Mouse (Mus musculus) T-helper 17 cell (primary cell): ENCODE results near the gene 1700001J03Rik.
"Not testable (repeated sequence)": the region's sequence is repeated elsewhere in the genome, so short reads cannot be mapped to it uniquely, and the experiment has no call there.

ENCODE experiments used
- in situ Hi-C, 2 experiments: fragments of 300-600 bp; cut with MboI, MseI; formaldehyde crosslinking; loops; 1 replicate in 1 of 2; 2 replicates in 1 of 2; pipeline ENCODE4 v1.15.1; 2025; ENCODE audit warnings: high pct_unique_total_duplicates in 2 of 2

Gene 1700001J03Rik

DNA sequence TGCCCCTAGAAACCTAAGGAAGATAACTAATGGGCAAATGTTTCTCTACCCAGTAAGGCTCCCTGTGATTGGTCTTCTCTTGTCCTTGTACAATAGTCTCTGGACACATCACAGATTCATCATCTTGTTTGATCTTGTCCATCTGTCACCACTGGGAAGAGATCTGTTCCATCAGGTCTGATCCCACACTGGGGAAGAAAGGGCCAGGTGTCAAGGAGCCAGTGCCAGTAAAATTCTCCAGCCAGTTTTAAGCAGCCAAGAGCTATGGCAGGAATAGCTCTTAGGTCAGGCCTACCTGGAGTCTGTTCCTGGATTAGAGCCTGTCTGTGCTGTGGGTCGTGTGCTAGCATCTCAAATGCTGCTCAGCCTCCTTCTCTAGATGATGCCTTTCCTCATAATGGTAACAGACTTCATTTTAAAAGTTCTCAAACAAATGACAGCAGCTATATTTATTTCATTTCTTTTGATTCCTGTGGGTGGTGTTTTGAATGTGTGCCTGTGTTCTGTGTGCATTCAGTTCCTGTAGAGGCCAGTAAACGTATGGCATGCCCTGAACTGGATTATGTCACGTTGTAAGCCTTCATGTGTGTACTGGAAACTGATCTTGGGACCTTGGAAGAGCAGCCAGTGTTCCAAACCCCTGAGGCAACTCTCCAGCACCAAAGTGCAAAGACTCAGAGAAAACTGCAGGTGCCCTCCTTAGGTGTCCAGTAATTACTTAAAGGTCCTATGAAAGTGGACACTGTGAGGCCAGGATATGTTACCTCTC lies 5.6 kb upstream of the 1700001J03Rik start:
- in situ Hi-C loops = loop anchor here (5.0 to 10.0 kb wide), 4 partner anchors 112 to 936 kb away; no protein-coding TSS in a partner anchor

- in situ Hi-C loops = loop anchor here (5.0 to 10.0 kb wide), 4 partner anchors 112 to 935 kb away; no protein-coding TSS in a partner anchor
These were observed 5.0 kb upstream of the 1700001J03Rik start for GRCm38 (mm10) chr5:146190093-146190492.

- in situ Hi-C loops = loop anchor here in 1 of 2 experiments (10.0 kb wide), 1 partner anchor 296 kb away; the partner anchor contains the start of gene Gm6408
These were observed 3.6 kb upstream of the 1700001J03Rik start for GRCm38 (mm10) chr5:146188712-146189111.

DNA sequence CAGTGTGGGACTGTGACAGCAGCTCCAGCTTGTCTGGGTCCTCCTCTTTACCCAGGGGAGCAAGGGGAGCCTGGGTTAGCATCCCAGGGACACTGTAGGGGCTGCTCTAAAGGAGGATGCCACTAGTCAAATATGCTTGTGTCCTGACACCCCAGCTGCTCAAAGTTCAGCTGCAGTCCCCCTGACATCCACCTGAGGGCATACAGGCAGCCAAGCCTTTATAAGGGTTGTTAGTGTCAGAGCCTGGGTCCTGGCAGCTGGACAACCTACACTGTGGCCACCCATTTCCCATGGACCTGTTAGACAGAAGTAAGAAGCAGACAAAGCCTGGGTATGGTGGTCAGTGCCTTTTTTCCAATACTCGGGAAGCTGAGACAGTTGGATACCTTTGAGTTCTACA lies 3.0 kb upstream of the 1700001J03Rik start:
- in situ Hi-C loops = loop anchor here in 1 of 2 experiments (10.0 kb wide), 1 partner anchor 297 kb away; the partner anchor contains the start of gene Gm6408

DNA sequence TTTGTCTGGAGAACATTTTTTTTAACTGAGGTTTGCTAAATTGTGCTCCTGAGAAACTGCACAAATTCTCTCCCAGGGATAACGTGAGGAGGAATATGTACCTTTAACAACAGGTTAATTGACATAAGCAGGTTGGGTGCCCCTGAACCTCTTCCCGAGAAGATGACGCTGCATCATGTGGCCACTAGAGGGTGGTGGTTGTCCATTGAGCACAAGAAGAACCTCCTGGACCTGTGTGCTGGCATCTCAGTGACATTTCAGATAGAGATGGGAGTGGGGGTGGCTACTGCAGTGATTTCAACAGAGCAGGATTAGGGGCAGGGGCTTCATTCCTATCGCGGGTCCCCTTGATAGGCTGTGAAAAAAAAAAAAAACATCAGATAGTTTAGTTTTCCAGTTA lies 2.3 kb upstream of the 1700001J03Rik start:
- in situ Hi-C loops = loop anchor here in 1 of 2 experiments (10.0 kb wide), 1 partner anchor 297 kb away; the partner anchor contains the start of gene Gm6408

DNA sequence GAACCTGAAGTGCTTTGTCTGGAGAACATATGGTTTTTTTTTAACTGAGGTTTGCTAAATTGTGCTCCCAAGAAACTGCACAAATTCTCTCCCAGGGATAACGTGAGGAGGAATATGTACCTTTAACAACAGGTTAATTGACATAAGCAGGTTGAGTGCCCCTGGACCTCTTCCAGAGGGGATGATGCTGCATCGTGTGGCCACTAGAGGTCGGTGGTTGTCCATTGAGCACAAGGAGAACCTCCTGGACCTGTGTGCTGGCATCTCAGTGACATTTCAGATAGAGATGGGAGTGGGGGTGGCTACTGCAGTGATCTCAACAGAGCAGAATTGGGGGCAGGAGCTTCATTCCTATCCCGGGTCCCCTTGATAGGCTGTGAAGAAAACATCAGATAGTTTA lies 12.4 kb downstream of the 1700001J03Rik start:
- in situ Hi-C loops = not testable (repeated sequence)

DNA sequence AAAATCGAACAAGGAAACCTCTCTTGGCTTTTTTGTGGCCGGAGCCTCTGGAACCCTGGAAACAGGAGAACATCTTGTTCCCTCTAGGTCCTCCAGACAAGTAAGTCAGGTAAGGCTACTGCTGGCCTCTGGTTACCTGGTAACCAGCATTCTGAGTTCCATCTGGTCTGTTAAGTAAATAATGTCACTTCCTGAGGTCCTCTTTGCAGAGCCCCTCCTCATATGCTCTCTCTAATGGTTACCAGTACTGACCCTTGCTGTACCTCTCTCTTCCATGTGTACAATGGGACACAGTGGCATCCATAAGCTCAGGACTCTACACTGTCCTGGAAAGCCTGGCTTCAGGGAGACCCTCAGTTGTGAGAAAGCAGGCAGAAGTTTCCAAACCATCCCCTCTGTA lies 14.5 kb downstream of the 1700001J03Rik start, which contains the start of gene Gm6309:
Gene Gm6309, minus strand, starts transcription at position 101 of the 400 bp plus-strand sequence.
- in situ Hi-C loops = not testable (repeated sequence)

DNA sequence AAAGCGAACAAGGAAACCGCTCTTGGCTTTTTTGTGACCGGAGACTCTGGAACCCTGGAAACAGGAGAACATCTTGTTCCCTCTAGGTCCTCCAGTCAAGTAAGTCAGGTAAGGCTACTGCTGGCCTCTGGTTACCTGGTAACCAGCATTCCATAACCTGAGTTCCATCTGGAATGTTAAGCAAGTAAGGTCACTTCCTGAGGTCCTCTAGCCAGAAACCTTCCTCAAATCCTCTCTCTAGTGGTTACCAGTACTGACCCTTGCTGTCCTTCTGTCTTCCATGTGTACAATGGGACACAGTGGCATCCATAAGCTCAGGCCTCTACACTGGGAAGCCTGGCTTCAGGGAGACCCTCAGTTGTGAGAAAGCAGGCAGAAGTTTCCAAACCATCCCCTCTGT lies 24.7 kb downstream of the 1700001J03Rik start, which contains the start of gene Gm5565:
Gene Gm5565, minus strand, starts transcription at position 101 of the 400 bp plus-strand sequence.
- in situ Hi-C loops = not testable (repeated sequence)

DNA sequence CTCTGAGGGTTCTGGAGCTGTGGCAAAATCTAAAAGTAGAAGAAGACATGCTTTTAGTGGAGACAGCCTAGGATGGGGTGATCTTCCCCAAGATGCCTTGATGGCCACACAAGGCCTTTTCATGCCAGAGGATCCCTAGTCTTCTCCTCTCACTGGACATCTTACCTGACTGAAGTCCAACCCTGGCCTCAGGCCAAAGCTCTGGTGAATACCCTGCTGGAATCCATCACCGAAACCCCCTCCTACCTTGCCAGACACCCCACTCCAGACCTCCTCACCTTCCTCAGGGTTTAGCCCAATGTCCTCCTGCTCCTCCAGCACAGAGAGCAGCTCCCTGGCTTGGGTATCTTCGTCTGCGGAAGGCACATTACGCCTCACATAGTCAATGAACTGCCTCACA lies 26.8 kb downstream of the 1700001J03Rik start:
- in situ Hi-C loops = loop anchor here (5.0 kb wide), 1 partner anchor 324 kb away; the partner anchor contains the start of gene Gm6408 (in 2 of the 2)

- in situ Hi-C loops = no loop called here
These were observed 34.6 kb downstream of the 1700001J03Rik start for GRCm38 (mm10) chr5:146150454-146150853.

- in situ Hi-C loops = no loop called here
These were observed 37.2 kb downstream of the 1700001J03Rik start for GRCm38 (mm10) chr5:146147903-146148302.
